ENCODE assay signal across 11 mouse cellular contexts in the genomic region with DNA sequence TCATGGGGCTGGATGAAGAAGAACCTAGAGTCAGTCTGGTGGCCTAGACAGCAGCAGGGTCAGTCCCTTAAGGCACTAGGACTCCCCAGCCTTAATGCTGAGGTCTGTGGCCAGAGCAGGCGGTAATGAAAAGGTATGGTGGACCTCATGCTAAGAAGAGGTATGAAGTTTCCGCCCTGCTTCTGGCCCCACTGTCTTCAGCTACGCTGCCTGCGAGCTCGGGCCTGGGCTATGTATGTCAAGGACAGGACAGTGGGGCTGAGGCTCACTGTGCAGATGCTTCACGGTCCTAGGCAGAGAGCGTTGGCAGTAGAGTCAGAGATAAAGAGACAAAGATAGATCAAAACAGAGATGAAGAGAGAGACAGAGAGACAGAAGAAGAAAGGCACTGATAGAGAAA. TPM values are rescaled to one million over a fixed set of nuclear protein-coding genes. Genes with fewer than 3 reads are reported as not detected.
DNase-seq lines count a peak whose midpoint lies in the region.
"Had no signal": no experiment of that assay in that cellular context is flagged by ENCODE, and none has a peak within 500 bp of the region (broad histone marks: within the 10 kb centered on the region; RNA-seq: fewer than 3 reads in every experiment).

No protein-coding gene starts in this region.

- intact Hi-C loops in heart, postnatal 10 days (cut with DNase I) = loop anchor here (10.0 kb wide), 1 partner anchor 264 kb away; no protein-coding TSS in a partner anchor

- DNase-seq in adrenal gland, adult 2 months = peak; percentile 56
- DNase-seq in adrenal gland, adult 8-10 months = no peak
- peak; percentile 45 to 59 for DNase-seq in adrenal gland, postnatal 36 days
- DNase-seq in adrenal gland, postnatal 14 days = no peak
- no peak for DNase-seq in heart, postnatal 10 days
- DNase-seq: cerebellum, adult 11-12 months; cerebellum, adult 2 months; cerebellum, adult 9-10 months; cerebellum, postnatal 10 days; cerebellum, postnatal 25 days; forebrain, postnatal 0 days had no signal

RNA-seq across cellular contexts. Expression of gene Tnrc18, which starts 31.4 kb away (rescaled TPM):
- total RNA-seq in adrenal gland, adult 2 months (2021) = 10 to 100 TPM; 58.6 to 72.1 TPM
- 91.5 and 110 TPM in 2 replicates for polyA plus RNA-seq in adrenal gland, adult 2 months (2012; rRNA removed)
- 100 to 1,000 TPM in 1 of 4 experiments, 10 to 100 TPM in 3; 75.1 to 117 (median 96.9) TPM for total RNA-seq in adrenal gland, adult 8-10 months (2022)
- total RNA-seq in adrenal gland, postnatal 36 days (2021) = 10 to 100 TPM; 79.8 to 81.9 TPM
- total RNA-seq in adrenal gland, postnatal 14 days (2021) = 86.0 and 91.0 TPM in 2 replicates
- 10 to 100 TPM; 80.1 to 91.3 TPM for total RNA-seq in heart, postnatal 10 days (2021)

RNA-seq across cellular contexts. Expression of gene Fbxl18, which starts 46.3 kb away (rescaled TPM):
- total RNA-seq in adrenal gland, adult 2 months (2021) = 10 to 100 TPM in 1 of 2 experiments, 1 to 10 TPM in 1; 9.6 to 11.4 TPM
- 42.3 and 44.3 TPM in 2 replicates for polyA plus RNA-seq in adrenal gland, adult 2 months (2012; rRNA removed)
- 10 to 100 TPM; 14.0 to 18.5 (median 15.1) TPM for total RNA-seq in adrenal gland, adult 8-10 months (2022)
- total RNA-seq in adrenal gland, postnatal 36 days (2021) = 10 to 100 TPM; 10.8 to 13.9 TPM
- 11.8 and 12.0 TPM in 2 replicates for total RNA-seq in adrenal gland, postnatal 14 days (2021)
- 1 to 10 TPM; 8.8 to 9.2 TPM for total RNA-seq in heart, postnatal 10 days (2021)

RNA-seq across cellular contexts. Expression of gene Actb, which starts 57.6 kb away (rescaled TPM):
- 1,000 to 10,000 TPM; 3,681 to 3,786 TPM for total RNA-seq in adrenal gland, adult 2 months (2021)
- polyA plus RNA-seq in adrenal gland, adult 2 months (2012; rRNA removed) = 3,805 and 4,221 TPM in 2 replicates
- 1,000 to 10,000 TPM; 3,015 to 3,481 (median 3,228) TPM for total RNA-seq in adrenal gland, adult 8-10 months (2022)
- total RNA-seq in adrenal gland, postnatal 36 days (2021) = 1,000 to 10,000 TPM; 3,336 to 3,351 TPM
- total RNA-seq in adrenal gland, postnatal 14 days (2021) = 2,967 and 3,254 TPM in 2 replicates
- total RNA-seq in heart, postnatal 10 days (2021) = 1,000 to 10,000 TPM; 1,831 to 2,004 TPM

Comparison
In these comparisons a context has a peak if more than half of its experiments do, and no peak if none do; other contexts are left out.
1. DNase-seq: peak in adrenal gland, adult 2 months (single experiment) and adrenal gland, postnatal 36 days (2 of 2); none in adrenal gland, adult 8-10 months (single experiment), adrenal gland, postnatal 14 days (single experiment) and heart, postnatal 10 days (0 of 2).